Mouse (Mus musculus) testis, postnatal 14 days (tissue): ENCODE data around the gene Zbtb20.

ENCODE experiments used
- DNase-seq: peaks from one replicate; pipeline ENCODE4 v3.0.0; 2021; ENCODE audit warnings: low spot score

The Zbtb20 gene

DNA sequence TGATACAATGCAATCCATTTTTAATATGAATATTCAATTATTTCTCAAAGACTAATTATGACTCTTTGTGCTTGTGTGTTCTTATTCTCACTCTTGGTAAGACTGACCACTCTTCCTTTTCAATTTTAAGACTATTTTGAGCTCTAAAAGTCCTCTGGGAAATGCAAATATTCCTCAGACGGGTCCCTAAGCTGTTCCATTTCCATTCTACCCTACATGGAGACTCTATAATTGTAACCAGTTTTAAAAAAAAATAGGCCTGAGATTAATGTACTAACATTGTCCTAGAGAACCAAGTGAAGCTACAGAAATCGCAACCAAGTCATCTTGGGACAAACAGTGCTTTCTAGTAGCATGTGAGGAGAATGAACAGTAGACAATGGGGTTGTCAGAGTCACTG is 777.6 kb downstream of the Zbtb20 start:
- no peak for DNase-seq

DNA sequence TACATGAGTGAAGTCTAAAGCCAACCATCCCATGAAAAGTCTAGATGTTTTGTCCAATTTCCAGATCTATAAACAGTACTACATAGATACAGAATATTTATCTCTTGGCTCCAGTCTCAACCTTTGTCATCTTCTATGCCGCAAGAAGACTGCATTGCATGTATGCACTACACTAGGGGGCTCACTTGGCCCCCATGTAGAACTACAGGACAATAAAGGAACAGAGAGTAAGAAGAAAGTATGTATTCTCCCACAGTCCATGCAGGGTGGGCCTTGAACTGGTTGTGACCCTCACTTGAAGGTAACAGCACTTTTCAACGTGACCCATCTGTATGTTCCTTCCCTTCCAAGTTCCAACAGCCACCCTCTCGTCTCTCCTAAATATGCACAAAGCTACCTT is 778.6 kb downstream of the Zbtb20 start:
- DNase-seq, result no peak

DNA sequence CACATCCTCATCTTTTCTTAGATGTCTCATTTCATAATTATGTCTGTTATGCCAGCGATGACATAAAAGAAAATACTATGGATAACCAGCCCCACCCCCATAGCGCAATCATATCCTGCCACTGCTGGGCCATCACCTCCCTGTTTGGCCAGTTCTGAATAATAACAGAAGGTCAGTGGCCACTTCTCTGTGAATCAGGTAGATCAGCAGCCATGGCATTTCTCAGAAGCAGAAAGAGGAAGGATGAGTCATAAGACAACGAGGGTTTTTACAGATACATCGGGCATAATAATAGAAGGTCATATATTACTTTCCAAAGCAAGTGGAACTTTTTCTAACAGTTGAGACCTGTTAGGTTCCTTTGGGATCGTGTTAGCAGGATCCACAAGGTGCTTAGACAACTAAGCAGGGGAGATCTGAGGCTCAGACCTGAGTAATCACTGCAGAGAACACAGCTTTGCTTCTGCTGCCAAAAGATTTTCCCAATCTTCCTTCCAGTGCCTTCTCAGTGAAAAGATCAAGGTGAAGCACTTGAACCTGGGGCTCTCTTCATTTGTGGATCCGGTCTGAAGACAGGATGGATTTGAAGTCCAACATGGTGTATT is 779.6 kb downstream of the Zbtb20 start:
- no peak for DNase-seq

DNA sequence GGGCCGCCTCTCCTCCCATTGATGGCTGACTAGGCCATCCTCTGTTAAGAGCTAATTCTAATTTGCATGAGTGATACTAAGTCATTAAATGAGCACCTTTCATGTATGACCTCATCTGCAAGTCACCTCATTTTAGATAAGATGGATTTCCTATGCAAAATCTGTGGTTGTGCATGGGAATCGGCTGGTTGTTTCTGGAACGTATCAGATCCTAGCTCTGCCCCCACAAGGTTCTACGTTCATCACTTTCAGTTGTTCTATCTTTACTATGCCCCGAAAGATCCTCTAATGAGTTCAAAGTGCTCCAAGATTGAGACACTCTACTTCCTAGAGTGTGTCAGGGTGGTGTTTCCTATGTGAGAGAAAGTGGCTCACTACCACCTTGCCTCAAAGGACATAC is 785.9 kb downstream of the Zbtb20 start:
- no peak for DNase-seq

DNA sequence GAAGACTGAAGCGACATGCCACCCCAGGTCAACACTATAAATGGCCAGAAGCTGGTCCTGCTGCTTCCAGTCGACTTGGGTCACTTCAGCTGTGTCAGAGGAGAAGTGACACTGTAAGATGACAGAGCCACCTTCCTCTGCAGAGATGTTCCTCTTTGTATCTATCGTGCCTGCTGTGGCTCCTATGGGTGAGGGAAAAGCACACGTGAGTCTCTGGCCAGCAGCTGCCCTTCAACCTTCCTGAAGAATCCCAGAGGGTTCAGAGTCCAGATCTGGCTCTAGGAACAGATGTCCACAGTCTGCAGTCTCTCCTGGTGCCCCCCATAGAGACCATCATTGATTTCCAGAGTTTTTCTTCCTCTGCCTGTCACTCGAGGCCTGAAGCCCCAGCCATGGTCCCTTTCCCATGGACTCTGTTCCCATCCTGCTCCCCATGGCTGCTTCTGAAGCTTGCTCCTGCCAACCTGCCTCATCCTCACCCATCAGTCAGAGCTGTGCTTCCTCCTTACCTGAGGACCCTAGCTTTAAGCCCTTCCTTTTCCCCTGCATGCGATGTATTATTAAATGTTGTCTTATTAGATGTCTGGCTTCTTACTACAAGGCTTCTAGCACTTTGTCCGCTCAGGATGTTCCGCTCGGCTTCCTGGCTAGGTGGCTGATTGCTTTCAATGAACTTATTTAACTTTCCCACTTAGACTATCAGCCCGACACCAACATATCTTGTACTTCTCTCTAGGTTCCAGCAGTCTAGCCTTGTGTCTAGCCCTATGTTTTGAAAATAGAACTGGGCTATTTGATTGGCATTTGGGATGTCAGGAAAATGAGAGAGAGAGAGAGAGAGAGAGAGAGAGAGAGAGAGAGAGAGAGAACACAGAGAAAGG is 786.7 kb downstream of the Zbtb20 start:
- DNase-seq, result no peak

DNA sequence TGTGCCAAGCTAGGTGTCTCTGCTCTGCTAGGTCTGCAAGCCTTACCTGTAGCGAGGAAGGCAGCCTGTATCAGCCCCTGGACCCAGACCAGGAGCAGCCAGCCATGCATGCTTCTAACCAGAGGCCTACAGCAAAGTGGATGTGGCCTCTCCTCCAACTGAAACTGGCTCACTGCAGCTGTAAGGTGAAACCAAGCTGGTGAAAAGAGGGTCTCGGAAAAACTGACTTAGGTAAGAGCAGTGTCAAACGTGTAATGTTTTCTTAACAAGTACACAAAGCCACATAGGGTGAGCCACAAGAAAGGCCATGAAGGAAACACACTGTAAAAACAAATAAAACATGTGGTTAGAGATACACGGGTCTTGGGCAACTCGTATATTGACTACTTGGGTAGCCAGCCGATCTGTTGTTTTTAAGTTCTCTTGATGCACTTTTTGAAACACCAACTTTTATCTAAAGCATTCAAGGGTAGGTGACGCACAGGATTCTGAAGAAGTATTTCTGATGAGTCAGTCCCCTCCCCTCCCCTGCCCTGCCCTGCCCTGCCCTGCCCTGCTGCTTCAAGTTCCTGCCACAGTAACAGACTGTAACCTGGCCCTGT is 788.4 kb downstream of the Zbtb20 start, which contains the start of gene Tigit:
Gene Tigit (minus strand): TSS at position 169 of the 602 bp plus-strand sequence.
- DNase-seq, result no peak

DNA sequence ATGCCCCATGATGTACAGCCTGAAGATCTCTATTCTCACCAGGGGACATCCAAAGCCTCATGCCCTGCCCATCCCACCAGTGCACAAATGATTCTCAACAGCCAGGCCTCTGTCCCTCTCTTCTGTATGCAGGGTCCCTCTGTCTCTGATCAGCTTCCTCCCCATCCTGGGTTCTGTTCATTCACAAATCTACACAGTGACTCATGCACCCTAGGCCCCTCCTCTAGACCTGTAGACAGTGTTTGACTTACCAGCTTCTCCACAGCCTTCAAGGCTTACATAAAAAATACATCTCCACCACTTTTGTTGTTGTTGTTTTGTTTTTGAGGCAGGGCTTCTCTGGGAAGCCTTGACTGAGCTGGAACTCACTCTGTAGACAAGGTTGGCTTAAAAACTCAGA is 789.2 kb downstream of the Zbtb20 start:
- DNase-seq, result no peak

DNA sequence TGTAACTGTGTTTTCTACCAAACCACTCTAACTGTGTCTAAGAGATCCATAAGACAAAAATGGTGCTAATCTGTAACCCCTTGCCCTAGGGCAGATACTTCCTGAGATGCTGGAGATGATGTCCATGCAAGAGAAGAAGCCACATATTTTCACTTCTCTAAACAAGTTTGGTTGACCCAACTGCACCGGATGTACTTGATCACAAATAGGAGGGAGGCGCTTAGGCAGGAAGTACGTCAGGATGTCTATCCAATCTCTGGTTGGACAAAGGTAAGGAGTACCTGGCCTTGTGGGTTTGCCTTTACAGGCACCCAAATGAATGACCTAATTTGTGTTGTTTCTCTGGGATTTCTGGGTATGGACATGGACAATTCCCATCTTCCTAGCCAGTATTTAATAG is 792.6 kb downstream of the Zbtb20 start:
- no peak for DNase-seq

DNA sequence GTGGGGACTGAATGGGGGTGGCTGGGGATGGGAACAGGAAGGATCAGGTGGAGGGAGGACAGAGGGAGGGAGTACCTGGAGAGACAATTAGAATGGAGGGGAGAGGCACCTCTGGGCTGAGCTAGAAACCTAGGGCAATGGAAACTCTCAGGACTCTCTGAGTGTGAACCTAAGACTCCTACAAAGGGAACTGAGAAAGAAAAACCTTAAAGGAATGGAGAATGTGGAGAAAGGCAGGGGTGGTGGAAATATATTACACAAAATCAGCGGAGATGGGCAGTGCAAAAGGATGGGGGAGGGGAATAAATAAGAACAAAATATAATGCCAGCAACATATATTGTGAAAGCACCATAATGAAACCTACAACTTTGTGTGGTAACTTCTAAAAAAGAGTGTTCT is 796.3 kb downstream of the Zbtb20 start:
- no peak for DNase-seq

DNA sequence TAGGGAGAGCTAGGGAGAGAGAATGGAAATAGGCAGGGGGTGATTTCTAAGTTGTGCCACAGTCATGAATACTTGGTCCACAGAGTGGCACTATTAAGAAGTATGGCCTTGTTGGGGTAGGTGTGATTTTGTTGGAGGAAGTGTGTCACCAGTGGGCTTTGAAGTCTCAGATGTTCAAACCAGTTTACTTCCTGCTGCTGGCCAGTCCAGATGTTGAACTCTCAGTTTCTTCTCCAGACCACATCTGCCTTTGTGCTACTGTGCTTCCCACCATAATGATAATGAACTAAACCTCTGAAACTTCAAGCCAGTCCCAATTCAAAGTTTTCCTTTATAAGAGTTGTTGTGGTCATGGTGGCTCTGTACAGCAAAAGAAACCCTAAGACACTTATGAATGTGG is 797.0 kb downstream of the Zbtb20 start:
- DNase-seq, result no peak

DNA sequence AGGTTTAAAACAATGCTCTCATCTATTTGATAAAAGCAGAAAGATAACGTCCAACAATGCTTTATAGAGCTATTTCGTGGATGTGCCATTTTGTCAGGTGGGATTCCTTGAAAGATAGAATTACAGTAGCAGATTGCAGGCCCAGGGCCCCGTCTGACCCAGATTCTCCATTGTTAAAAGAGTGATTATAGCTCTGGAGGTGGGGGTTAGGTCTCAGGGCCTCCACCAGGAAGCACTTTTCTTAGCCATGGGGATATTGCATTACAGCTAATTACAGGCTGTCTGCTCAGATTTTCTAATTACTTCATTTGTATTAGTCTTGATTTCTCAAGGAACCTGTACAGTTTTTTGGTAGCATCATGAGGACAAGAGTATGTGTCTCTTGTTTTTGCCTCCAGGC is 798.7 kb downstream of the Zbtb20 start:
- DNase-seq, result no peak

DNA sequence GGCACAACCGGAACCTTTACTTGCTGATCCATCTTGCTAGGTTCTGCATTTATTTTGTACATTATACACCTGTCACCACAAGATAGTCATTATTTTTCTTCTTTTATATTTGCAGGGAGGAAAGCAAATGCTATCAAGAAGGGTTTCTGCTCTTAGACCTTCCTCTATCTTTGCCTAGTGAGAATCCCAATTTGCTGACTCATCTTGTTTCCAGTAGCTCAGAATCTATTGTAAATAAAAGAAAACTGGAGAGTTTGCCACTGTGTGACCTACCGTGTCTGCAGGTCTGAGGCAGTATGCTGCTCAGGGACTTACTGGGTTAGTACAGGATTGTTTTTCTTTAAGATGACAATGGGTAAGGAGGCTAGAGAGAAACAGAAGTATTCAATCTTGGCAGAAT is 812.3 kb downstream of the Zbtb20 start:
- no peak for DNase-seq

DNA sequence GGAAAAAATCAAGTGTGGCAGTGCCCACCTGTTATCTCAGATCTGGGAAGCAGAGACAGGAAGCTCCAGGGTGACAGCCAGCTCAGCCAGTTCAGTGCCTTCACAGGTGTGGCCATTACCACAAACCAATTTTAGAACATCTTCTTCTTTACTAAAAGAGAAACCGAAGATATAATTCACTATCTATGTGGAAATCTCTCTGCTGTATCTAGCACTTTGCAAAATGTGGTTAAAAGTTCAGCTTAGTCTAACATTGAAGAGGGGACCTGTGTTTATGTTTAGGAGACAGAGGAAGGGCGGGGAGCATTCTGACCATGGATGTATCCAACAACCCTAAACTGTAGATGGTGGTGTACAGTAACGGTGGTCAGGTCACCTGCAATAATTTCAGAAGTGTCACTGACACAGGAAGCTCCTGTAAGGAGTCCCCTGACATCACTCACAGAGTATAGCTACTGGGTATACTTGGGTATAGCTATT is 814.6 kb downstream of the Zbtb20 start:
- no peak for DNase-seq

DNA sequence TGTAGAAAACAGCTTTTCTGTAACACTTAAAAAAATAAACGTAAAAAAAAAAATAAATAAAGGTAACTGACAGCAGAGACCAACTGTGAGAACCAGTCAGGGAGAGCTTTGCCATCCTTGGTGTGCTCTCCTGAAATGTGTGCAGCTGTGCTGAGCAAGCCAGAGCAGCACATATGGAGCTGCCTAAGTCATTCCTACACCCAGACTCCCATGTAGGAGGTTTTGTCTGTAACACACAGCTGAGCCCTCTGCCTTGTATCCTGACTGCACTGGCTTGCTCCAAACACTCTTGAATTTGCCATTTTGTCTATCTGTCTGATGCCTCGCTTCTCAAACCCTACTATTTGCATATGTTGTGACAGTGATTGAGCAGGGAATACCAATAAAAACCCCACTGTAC is 815.2 kb downstream of the Zbtb20 start:
- DNase-seq, result no peak

DNA sequence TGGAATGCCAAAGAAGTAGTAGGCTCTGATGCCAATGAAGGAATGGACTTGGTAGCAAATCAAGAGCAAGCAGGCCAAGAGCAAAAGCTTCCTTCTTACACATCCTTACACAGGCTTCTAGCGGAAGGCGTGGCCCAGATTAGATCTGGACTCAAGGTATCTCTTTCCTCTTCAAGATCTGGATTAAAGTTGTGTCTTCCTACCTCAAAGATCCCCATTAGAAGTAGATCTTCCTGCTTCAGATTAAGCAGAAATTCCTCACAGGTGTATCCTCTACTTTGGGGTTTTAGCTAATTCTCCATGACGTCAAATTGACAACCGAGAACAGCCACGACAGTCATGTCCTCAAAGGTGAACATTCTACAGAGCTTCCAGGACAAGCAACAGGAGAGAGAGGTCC is 816.1 kb downstream of the Zbtb20 start:
- no peak for DNase-seq
